Mouse (Mus musculus) lung, adult 18-20 months (tissue): ENCODE results near the gene Lamtor1.
A peak's percentile ranks its signal among the peaks of the same experiment; 100 is the strongest.

Experiments
- DNase-seq, 2 experiments: peaks; one replicate each; pipeline ENCODE4 v3.0.0; 2022; ENCODE audit warnings: mixed read lengths in 2 of 2

Lamtor1 gene

GRCm38 (mm10) chr7:101905561-101906286 is at the start of gene Lamtor1:
Gene Lamtor1, plus strand, starts transcription at chr7:101905904.
- DNase-seq, result peak; percentile 100

DNA sequence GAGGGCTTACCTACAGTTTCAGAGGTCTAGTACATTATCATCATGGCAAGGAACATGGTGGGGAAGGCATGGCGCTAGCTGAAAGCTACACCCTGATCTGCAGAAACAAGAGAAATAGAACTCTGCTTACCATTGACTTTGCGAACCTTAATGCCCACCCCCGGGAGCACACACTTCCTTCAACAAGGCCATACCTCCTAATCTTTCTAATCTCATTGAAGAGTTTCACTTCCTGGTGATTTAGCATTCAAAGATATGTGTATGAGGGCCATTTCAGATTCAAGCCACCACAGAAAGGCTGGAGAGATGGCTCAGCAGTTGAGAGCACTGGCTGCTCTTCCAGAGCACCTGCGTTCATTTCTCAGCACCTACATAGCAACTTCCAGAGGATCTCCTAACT is 48.6 kb upstream of the Lamtor1 start, which contains the start of gene Folr2:
Folr2 (minus strand) TSS at position 101 of the 400 bp plus-strand sequence.
- DNase-seq, result no peak

GRCm38 (mm10) chr7:101858362-101858761 is 47.3 kb upstream of the Lamtor1 start:
- DNase-seq, result peak; percentile 42 to 43

DNA sequence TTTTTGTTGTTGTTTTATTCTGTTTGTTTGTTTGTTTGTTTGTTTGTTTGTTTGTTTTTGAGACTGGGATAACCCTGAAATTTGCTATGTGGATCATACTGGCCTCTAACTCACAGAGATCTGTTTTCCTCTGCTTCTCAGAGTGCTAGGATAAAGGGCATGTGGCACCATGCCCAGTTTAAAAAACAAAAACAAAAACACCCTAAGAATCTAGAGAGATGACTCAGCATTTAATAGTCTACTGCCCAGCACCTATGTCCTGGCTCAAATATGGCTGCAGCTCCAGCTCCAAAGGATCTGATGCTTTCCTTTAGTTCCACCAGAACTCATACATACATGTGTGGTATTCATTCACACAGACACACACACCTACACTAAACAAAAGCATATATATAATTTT is 44.7 kb upstream of the Lamtor1 start:
- DNase-seq, result no peak

- no peak for DNase-seq
These were observed 43.4 kb upstream of the Lamtor1 start for GRCm38 (mm10) chr7:101862291-101862690.

DNA sequence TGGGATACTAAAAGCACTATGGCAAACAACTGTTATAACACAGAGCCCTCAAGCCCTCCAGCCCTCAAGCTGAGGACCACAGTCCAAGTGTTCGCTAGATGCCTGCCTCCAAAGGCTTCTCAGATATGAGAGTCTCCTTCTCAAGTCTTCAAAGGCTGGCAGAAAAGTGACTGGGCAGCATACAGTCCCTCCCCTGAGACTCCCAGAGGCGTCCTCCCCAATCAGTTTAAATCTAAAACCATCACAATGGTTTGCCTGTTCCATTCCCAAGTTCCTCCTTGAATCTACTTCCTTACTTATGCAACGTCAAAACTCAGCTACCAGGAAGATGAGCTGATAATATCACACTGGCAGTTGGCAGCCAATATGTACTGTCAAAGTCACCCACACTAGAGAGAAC is 42.3 kb upstream of the Lamtor1 start, which contains the start of gene Anapc15:
Anapc15 (plus strand) TSS at position 301 of the 400 bp plus-strand sequence.
- DNase-seq, result no peak

GRCm38 (mm10) chr7:101866491-101867265 is 39.0 kb upstream of the Lamtor1 start:
- DNase-seq, result no peak

DNA sequence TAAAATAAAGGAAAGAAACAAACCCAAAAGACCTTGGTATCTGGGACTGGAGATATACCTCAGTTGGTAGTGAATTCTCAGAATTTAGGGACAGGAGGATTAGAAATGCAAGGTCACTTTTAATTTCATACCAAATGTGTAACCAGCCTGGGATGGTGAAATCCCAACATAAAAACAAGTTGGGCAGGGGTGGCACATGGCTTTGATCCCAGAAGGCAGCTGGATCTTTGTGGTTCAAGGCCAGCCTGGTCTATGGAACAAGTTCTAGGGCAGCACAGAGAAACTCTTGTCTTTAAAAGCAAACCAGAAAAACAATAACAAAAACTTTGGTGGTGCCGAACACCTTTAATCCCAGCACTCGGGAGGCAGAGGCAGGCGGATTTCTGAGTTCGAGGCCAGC is 38.2 kb upstream of the Lamtor1 start:
- no peak for DNase-seq

- DNase-seq, result no peak
These were observed 37.2 kb upstream of the Lamtor1 start for GRCm38 (mm10) chr7:101868241-101869162.

DNA sequence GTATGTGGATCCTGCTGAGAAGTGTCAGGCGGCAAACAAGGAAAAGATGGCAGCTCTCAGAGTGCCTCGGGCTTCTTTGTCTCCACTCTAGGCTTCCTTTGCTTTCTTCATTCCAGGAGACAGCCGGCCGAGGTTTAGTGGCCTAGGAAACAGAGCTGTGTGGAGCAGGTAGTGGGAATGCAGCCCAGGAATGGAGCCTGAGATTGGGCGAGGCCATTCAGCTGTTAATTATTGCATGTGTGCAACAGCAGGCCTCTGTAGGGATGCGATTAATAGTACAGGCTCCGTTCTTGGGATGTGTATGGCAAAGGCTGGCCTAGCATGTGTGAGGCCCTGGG is 36.6 kb upstream of the Lamtor1 start:
- no peak for DNase-seq

DNA sequence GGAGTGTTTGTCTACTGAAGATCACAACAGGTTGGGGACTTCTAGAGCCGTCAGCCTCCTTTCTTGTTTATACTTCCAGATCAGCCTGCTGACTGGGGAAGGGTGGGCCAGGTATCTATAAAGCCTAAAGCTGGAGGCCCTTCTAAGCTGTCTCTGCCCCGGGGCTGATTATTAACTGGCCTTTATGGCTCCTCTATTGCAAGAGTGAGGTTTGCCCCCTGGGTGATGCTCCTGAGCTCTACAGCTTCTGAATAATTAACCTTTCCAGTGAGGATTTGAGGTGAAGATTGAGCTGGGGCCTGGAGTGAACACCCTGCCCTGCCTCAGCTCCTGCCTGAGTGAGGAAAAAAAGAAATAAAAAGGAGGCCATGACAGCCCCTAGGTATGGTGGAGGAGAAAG is 35.1 kb upstream of the Lamtor1 start, which contains the start of gene Folr1:
Folr1 (minus strand) TSS at position 160 of the 400 bp plus-strand sequence.
- no peak for DNase-seq

- no peak for DNase-seq
These were observed 34.4 kb upstream of the Lamtor1 start for GRCm38 (mm10) chr7:101871296-101871695.

DNA sequence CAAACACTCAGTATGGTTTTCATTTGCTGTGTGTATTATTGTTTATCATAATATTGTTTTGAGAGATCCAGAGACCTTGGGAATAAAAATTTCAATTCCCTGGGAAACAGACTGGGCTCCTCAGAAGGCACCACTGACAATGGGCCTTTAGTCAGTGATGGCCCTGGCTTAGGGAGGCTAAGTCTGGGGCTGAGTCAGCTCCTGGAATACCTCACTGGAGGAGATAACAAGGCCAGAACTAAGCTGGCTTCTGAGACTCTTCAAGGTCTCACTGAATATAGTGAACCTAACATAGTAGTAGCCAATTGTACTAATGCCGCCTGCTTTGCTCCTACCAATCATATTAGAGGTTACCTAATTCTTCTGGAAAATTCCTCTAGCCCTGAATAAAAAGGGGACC is 29.7 kb upstream of the Lamtor1 start:
- no peak for DNase-seq

- no peak for DNase-seq
These were observed 24.8 kb upstream of the Lamtor1 start for GRCm38 (mm10) chr7:101880855-101881254.

- DNase-seq, result no peak
These were observed 23.1 kb upstream of the Lamtor1 start for GRCm38 (mm10) chr7:101882413-101883154.

GRCm38 (mm10) chr7:101884160-101884559 is 21.5 kb upstream of the Lamtor1 start:
- no peak for DNase-seq

GRCm38 (mm10) chr7:101886274-101886673 is 19.4 kb upstream of the Lamtor1 start:
- DNase-seq, result no peak

- DNase-seq, result no peak
These were observed 17.2 kb upstream of the Lamtor1 start for GRCm38 (mm10) chr7:101888460-101888859.

GRCm38 (mm10) chr7:101895695-101896094 is 10.0 kb upstream of the Lamtor1 start:
- DNase-seq, result no peak

- DNase-seq, result peak; percentile 98 to 99
These were observed 9.3 kb upstream of the Lamtor1 start for GRCm38 (mm10) chr7:101896104-101897066.
